Mouse (Mus musculus) megakaryocyte, embryonic 14.5 days (primary cell): ENCODE results near the gene Safb.

Source experiments
- FLI1 ChIP-seq: IDR thresholded peaks from 2 replicates; pipeline ENCODE4 v1.6.1; 2012; ENCODE audit warnings: low read length, inconsistent platforms, mixed read lengths
- GATA1 ChIP-seq: IDR thresholded peaks from 3 replicates; pipeline ENCODE4 v1.6.1; 2012; ENCODE audit warnings: mixed read lengths, low read length, inconsistent platforms, borderline replicate concordance

DNA sequence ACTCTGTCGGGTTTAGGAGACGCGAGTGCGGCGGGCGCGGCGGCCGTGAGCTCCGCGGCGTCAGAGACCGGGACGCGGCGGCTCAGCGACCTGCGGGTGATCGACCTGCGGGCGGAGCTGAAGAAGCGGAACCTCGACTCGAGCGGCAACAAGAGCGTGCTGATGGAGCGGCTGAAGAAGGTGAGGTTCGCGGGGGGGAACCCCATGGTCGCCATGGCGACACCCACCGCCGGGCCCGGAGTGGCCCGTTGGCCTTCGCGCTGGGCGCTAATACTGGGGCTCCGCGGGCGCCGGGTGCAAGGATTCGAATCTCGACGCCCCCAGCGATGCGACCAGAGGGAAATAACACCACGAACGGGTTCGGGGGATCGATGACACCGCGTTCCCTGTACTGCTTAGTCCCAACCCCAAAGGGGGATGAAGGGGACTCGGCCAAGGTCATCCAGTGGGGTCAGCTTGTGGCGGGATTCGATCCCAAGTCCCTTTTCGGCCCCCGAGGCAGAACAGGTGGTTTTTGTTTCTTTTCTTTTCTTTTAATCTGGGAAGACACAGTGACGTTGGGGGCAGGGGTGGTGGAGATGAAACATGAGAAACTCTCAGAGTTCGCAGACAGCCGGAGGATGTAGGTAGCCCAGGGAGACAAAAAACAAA, 671 bp downstream of the Safb start:
- no peak for TF ChIP-seq GATA1
- no peak for TF ChIP-seq FLI1
